Mouse (Mus musculus): ENCODE measurements around the gene Chd6. TPM values are rescaled to one million over a fixed set of nuclear protein-coding genes. Genes with fewer than 3 reads are reported as not detected.
A peak's percentile ranks its signal among the peaks of the same experiment; 100 is the strongest.

The Chd6 gene
- polyA plus RNA-seq, 1 experiment from 2014 or later = 45.2 TPM

DNA sequence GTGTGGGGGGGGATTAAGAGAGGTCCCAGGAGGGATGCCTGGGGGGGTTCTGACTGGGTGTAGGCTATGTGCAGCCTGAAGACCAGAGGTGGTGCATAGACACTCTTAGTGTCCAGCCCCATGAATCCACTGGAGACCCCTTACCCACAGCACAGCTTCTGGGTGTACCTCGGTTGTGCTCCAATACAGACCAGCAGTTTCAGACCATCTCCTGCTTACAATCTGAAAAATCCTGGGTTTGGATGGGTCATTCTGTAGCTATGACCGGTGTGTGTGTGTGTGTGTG lies 190.0 kb downstream of the Chd6 start:
- peaks cover 2% of the 10 kb centered on the region; the same call in 1 of the 2 replicates for H3K4me1 ChIP-seq (replicated peaks; ENCODE audit: control insufficient read depth, insufficient read depth, low read length)
- peak; percentile 45; the same call in 1 of the 2 replicates for ATAC-seq (replicated peaks; ENCODE audit: low FRiP score)
- no peaks in the 10 kb centered on the region for H3K36me3 ChIP-seq (ENCODE audit: control insufficient read depth, insufficient read depth, low read length)
- H3K9ac ChIP-seq (ENCODE audit: low read length) = no peak overlapping the region
- H3K27me3 ChIP-seq (ENCODE audit: control insufficient read depth, insufficient read depth, low read length) = no peaks in the 10 kb centered on the region
- H3K4me3 ChIP-seq (ENCODE audit: low read depth, low read length) = no peak overlapping the region
- no peak overlapping the region for H3K4me2 ChIP-seq (ENCODE audit: low read depth, low read length, severe bottlenecking)
- DNase-seq (ENCODE audit: low spot score) = no peak
- no peaks in the 10 kb centered on the region for H3K9me3 ChIP-seq (ENCODE audit: control insufficient read depth, low read length)
- WGBS = 70% methylated on average over 2 of the region's 2 CpGs
- no peak overlapping the region for H3K27ac ChIP-seq (ENCODE audit: low read depth, low read length)

DNA sequence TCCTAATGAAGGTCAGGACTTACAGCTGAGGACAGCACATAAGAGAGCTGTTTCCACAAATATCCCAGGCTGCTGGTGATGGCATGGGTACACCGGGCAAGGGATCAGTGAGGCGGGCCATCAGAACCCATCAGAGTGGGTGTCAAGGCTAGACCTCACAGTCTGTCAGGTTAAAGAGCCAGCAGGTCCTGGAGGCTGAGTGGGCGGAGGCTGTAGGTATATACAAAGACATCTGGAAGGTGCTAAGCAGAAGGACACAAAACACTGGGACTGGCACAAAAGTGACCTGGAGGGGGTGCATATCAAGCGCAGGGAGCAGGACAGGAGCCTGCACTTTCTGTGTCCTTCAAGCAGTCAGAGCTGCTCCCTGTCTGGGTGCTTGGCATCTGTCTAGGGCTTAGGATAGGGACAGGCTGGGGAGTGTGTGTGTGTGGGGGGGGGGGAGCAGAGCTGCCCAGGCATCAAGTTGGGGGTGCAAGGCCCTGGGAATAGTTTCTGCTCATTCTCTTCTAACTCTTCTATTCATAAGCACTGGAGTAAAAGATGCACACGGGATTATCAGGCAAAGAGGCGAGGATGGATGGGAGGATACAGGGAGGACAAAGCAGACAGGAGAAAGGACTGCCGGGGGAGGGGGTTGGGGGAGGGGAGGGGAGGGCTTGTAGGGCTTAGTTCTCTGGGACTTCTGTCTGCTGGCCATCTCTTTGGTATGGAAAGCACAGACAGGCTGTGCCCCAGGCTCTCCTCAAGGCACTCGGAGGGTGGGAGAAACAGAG lies 190.5 kb downstream of the Chd6 start:
- WGBS = 39% methylated on average over 8 of the region's 8 CpGs
- H3K9ac ChIP-seq (ENCODE audit: low read length) = no peak overlapping the region
- ATAC-seq (replicated peaks; ENCODE audit: low FRiP score) (peak; percentile 53), DNase-seq (ENCODE audit: low spot score) (no peak)
- H3K27me3 ChIP-seq (ENCODE audit: control insufficient read depth, insufficient read depth, low read length) = no peaks in the 10 kb centered on the region; the same call in 1 of the 2 replicates
- 0 out of 2 replicates have a peak overlapping the region, but pooled peaks have one; percentile 6 for H3K27ac ChIP-seq (ENCODE audit: low read depth, low read length)
- no peak overlapping the region for H3K4me2 ChIP-seq (ENCODE audit: low read depth, low read length, severe bottlenecking)
- no peaks in the 10 kb centered on the region for H3K36me3 ChIP-seq (ENCODE audit: control insufficient read depth, insufficient read depth, low read length)
- H3K4me3 ChIP-seq (ENCODE audit: low read depth, low read length) = no peak overlapping the region
- H3K9me3 ChIP-seq (ENCODE audit: control insufficient read depth, low read length) = no peaks in the 10 kb centered on the region
- H3K4me1 ChIP-seq (replicated peaks; ENCODE audit: control insufficient read depth, insufficient read depth, low read length) = peaks cover 2% of the 10 kb centered on the region; the same call in 1 of the 2 replicates

DNA sequence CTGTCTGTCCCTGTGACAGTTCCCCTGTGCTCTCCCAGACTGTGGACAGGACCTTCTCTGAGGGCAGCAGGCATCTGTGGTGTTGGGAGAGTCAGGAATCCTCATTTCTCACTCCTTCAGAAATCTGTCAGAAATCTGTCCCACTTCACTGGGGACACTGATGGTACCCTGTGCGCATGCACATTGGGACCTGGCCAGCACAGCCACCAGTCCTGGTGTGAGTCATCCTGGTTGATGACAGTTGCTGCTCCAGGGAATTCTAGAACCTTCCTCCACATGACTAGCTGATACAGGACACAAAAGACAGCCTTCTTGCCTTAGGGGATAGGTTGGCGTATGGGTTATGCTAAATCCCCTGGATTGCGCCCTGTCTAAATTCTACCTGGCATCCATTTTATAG lies 191.6 kb downstream of the Chd6 start:
- Histone ChIP-seq H3K9me3 (ENCODE audit: control insufficient read depth, low read length) (no peaks in the 10 kb centered on the region), H3K4me1 (replicated peaks; ENCODE audit: control insufficient read depth, insufficient read depth, low read length) (peaks cover 7% of the 10 kb centered on the region), H3K36me3 (ENCODE audit: control insufficient read depth, insufficient read depth, low read length) (no peaks in the 10 kb centered on the region), H3K4me3 (ENCODE audit: low read depth, low read length) (no peak overlapping the region), H3K27ac (ENCODE audit: low read depth, low read length) (no peak overlapping the region), H3K27me3 (ENCODE audit: control insufficient read depth, insufficient read depth, low read length) (peaks cover 9% of the 10 kb centered on the region), H3K9ac (ENCODE audit: low read length) (no peak overlapping the region), H3K4me2 (ENCODE audit: low read depth, low read length, severe bottlenecking) (no peak overlapping the region)
- DNase-seq (ENCODE audit: low spot score) (no peak), ATAC-seq (replicated peaks; ENCODE audit: low FRiP score) (no peak)
- 89% methylated on average over 3 of the region's 3 CpGs for WGBS

DNA sequence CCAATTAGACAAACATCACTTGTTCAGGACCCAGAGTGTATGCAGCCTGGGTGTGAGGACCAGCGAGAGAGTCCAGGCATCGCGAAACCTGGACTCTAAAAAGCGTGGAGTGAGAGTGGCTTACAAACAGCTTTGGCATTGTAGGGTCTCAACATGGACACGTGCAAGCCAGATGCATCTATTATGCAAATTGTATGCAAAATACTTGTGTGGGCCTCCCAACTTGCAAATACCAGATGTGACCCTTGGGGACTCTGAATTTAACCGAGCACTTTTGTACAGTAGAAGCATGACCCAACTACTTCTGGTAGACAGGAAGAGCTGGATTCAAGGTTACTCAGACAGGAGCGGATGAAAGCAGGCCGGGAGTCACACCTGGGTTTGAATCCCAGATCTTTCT lies 192.2 kb downstream of the Chd6 start:
- H3K27ac ChIP-seq (ENCODE audit: low read depth, low read length) = no peak overlapping the region
- peaks cover 10% of the 10 kb centered on the region for H3K4me1 ChIP-seq (replicated peaks; ENCODE audit: control insufficient read depth, insufficient read depth, low read length)
- no peak overlapping the region for H3K4me2 ChIP-seq (ENCODE audit: low read depth, low read length, severe bottlenecking)
- WGBS = 82% methylated on average over 8 of the region's 8 CpGs
- no peaks in the 10 kb centered on the region for H3K9me3 ChIP-seq (ENCODE audit: control insufficient read depth, low read length)
- H3K4me3 ChIP-seq (ENCODE audit: low read depth, low read length) = no peak overlapping the region
- H3K27me3 ChIP-seq (ENCODE audit: control insufficient read depth, insufficient read depth, low read length) = peaks cover 15% of the 10 kb centered on the region
- H3K9ac ChIP-seq (ENCODE audit: low read length) = no peak overlapping the region
- H3K36me3 ChIP-seq (ENCODE audit: control insufficient read depth, insufficient read depth, low read length) = no peaks in the 10 kb centered on the region
- ATAC-seq (replicated peaks; ENCODE audit: low FRiP score) (no peak), DNase-seq (ENCODE audit: low spot score) (no peak)

DNA sequence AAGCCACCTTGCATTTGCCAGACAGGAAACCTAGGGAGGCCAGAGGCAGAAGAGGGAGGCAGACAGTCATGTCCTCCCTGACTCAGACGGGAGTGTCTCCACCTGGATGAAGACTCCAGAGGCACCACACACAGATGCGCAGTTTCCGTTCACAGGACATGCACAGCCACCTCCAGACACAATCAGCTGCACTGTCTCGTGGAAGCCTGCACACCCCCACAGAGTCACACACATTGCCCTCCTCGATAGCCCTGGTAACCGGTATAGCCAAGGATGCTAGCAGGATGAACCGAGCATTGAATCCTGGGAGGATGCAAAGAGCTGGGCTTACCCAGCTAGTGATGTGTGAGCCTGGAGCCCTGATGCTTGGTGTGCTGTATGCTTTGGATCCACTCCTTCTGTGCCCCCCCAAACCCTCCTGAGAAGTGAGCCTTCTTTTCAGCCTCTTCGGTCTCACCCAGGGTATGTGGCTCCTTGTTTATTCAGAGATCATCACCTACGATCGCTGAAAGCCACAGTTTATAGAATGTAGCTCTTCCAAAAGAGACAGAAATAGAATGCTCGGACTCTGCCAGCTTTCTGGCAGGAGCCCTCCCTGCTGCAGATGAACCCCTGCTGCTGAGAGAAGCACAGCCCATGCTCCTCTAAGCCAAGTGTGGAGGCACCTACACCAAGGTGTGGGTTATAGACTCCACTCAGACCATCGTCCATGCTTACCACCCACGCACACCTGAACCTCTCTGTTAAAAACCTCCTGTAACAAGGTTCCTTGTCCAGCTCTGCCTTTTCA lies 192.9 kb downstream of the Chd6 start:
- Histone ChIP-seq H3K9me3 (ENCODE audit: control insufficient read depth, low read length) (no peaks in the 10 kb centered on the region), H3K4me1 (replicated peaks; ENCODE audit: control insufficient read depth, insufficient read depth, low read length) (peaks cover 12% of the 10 kb centered on the region), H3K27me3 (ENCODE audit: control insufficient read depth, insufficient read depth, low read length) (peaks cover 22% of the 10 kb centered on the region), H3K4me3 (ENCODE audit: low read depth, low read length) (no peak overlapping the region), H3K36me3 (ENCODE audit: control insufficient read depth, insufficient read depth, low read length) (no peaks in the 10 kb centered on the region), H3K9ac (ENCODE audit: low read length) (no peak overlapping the region), H3K27ac (ENCODE audit: low read depth, low read length) (no peak overlapping the region), H3K4me2 (ENCODE audit: low read depth, low read length, severe bottlenecking) (no peak overlapping the region)
- DNase-seq (ENCODE audit: low spot score) (no peak), ATAC-seq (replicated peaks; ENCODE audit: low FRiP score) (no peak)
- 82% methylated on average over 13 of the region's 13 CpGs for WGBS

DNA sequence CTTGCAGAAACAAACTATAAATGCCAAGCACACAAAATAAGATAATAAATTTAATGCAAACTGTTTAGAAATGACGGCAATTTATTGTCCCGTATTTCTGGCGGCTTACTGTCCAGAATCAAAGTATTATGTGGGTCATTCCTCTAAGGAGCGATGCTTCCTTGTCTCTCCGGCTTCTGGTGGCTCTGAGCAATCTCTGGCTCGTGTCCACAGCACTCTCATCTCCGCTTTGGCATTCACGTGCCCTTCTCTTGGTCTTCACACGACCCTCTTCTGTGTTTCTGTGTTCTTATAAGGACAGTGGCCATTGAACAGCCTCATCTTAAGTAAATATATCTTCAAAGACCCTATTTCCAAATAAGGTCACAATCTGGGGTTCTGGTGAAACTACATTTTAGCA lies 194.2 kb downstream of the Chd6 start:
- Histone ChIP-seq H3K9me3 (ENCODE audit: control insufficient read depth, low read length) (no peaks in the 10 kb centered on the region), H3K4me1 (replicated peaks; ENCODE audit: control insufficient read depth, insufficient read depth, low read length) (peaks cover 12% of the 10 kb centered on the region), H3K27me3 (ENCODE audit: control insufficient read depth, insufficient read depth, low read length) (peaks cover 30% of the 10 kb centered on the region), H3K36me3 (ENCODE audit: control insufficient read depth, insufficient read depth, low read length) (no peaks in the 10 kb centered on the region), H3K4me3 (ENCODE audit: low read depth, low read length) (no peak overlapping the region), H3K27ac (ENCODE audit: low read depth, low read length) (no peak overlapping the region), H3K9ac (ENCODE audit: low read length) (no peak overlapping the region), H3K4me2 (ENCODE audit: low read depth, low read length, severe bottlenecking) (no peak overlapping the region)
- DNase-seq (ENCODE audit: low spot score) (no peak), ATAC-seq (replicated peaks; ENCODE audit: low FRiP score) (no peak)
- 84% methylated on average over 9 of the region's 9 CpGs for WGBS

DNA sequence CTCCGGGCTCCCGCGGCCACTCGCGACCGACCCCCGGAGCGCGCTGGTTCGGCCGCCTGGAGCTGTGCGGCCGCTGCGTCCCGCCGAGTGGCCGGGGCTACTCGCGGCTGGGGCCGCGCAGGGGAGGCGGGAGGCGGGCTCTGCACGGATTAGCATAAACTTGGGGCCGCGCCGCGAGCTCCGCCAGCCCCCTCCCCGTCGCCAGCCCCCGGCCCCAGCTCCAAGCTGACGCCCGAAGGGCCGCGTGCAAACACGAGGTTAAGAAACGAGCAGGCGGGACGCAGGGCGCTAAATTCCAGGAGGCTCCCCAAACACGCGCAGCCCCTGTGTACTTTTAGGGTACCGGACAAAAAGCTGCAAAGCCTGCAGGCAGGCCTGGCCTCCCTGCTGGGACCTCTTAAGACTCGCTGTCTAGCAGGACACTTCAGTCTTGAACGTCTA lies 196.6 kb downstream of the Chd6 start, which contains the start of gene Emilin3:
TSS of gene Emilin3 (minus strand) at position 98 of the 441 bp plus-strand sequence.
- Histone ChIP-seq H3K4me2 (ENCODE audit: low read depth, low read length, severe bottlenecking) (peak within 1 kb of the TSS; percentile 95), H3K27me3 (ENCODE audit: control insufficient read depth, insufficient read depth, low read length) (peaks cover 30% of the 10 kb centered on the region), H3K36me3 (ENCODE audit: control insufficient read depth, insufficient read depth, low read length) (no peaks in the 10 kb centered on the region), H3K4me1 (replicated peaks; ENCODE audit: control insufficient read depth, insufficient read depth, low read length) (peaks cover 12% of the 10 kb centered on the region), H3K9me3 (ENCODE audit: control insufficient read depth, low read length) (no peaks in the 10 kb centered on the region), H3K27ac (ENCODE audit: low read depth, low read length) (no peak within 1 kb of the TSS), H3K4me3 (ENCODE audit: low read depth, low read length) (peak within 1 kb of the TSS; percentile 50), H3K9ac (ENCODE audit: low read length) (peak within 1 kb of the TSS; percentile 58)
- under 1% methylated on average over 46 of the region's 46 CpGs for WGBS
- ATAC-seq (replicated peaks; ENCODE audit: low FRiP score) (peak; percentile 77), DNase-seq (ENCODE audit: low spot score) (peak; percentile 75)

DNA sequence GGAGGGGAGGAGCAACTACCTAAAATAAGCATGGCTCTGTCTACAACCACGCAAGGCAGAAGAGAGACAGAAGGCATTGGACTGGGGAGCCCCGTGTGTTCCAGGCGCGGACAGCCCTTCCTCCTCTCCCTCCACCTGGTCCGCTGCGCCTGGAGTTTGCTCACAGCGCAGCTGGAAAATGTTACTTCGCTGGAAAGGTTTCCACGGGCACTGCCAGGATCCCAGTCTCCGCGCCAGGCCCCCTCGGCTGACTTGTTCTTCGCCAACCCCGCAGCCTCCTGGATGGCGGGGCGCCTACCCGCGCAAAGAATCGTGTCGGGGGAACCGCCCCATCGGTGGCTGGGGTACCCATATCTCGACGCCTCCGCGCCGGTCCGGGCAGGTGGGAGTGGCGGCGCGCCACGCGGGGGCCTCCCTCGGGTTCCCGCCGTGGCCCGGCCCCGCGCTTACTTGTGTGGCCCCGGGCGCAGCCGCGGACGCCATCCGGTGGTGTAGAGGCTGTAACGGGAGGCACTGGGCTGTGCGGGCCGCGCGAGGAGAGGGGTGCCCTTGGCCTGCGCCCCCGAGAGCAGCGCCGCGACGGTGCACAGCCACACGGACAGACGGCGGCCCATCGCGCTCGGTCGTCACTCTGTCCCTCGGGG lies 197.2 kb downstream of the Chd6 start:
- Histone ChIP-seq H3K36me3 (ENCODE audit: control insufficient read depth, insufficient read depth, low read length) (no peaks in the 10 kb centered on the region), H3K9ac (ENCODE audit: low read length) (peak overlapping the region; percentile 58), H3K4me1 (replicated peaks; ENCODE audit: control insufficient read depth, insufficient read depth, low read length) (peaks cover 10% of the 10 kb centered on the region), H3K4me2 (ENCODE audit: low read depth, low read length, severe bottlenecking) (peak overlapping the region; percentile 95), H3K9me3 (ENCODE audit: control insufficient read depth, low read length) (no peaks in the 10 kb centered on the region), H3K4me3 (ENCODE audit: low read depth, low read length) (peak overlapping the region; percentile 50), H3K27me3 (ENCODE audit: control insufficient read depth, insufficient read depth, low read length) (peaks cover 30% of the 10 kb centered on the region), H3K27ac (ENCODE audit: low read depth, low read length) (no peak overlapping the region)
- ATAC-seq (replicated peaks; ENCODE audit: low FRiP score) (peak; percentile 64), DNase-seq (ENCODE audit: low spot score) (peak; percentile 68)
- WGBS = 2% methylated on average over 57 of the region's 64 CpGs
